Mouse (Mus musculus): ENCODE data around the gene Gm20662.

Gene Gm20662

GRCm38 (mm10) chr9:107996049-107996448 lies at the start of gene Gm20662:
TSS of gene Gm20662 (plus strand) at chr9:107996349.
- in situ Hi-C loops (cut with MboI, MseI), result no loop called here

GRCm38 (mm10) chr9:107947241-107948194 lies 48.6 kb upstream of the Gm20662 start:
- in situ Hi-C loops (cut with MboI, MseI), result no loop called here

- in situ Hi-C loops (cut with MboI, MseI), result no loop called here
Measured at GRCm38 (mm10) chr9:107949184-107949921, 46.8 kb upstream of the Gm20662 start.

- in situ Hi-C loops (cut with MboI, MseI), result no loop called here
Measured at GRCm38 (mm10) chr9:107949922-107950235, 46.3 kb upstream of the Gm20662 start, which contains the start of gene Traip. TSS of gene Traip (plus strand) at chr9:107950136.

- in situ Hi-C loops (cut with MboI, MseI), result no loop called here
Measured at GRCm38 (mm10) chr9:107950460-107951355, 45.4 kb upstream of the Gm20662 start.

- in situ Hi-C loops (cut with MboI, MseI), result no loop called here
Measured at GRCm38 (mm10) chr9:107955613-107956289, 40.4 kb upstream of the Gm20662 start.

GRCm38 (mm10) chr9:107957141-107957540 lies 39.0 kb upstream of the Gm20662 start:
- in situ Hi-C loops (cut with MboI, MseI), result no loop called here

GRCm38 (mm10) chr9:107959896-107960295 lies 36.3 kb upstream of the Gm20662 start:
- in situ Hi-C loops (cut with MboI, MseI), result no loop called here

GRCm38 (mm10) chr9:107960928-107961327 lies 35.2 kb upstream of the Gm20662 start:
- in situ Hi-C loops (cut with MboI, MseI), result no loop called here

GRCm38 (mm10) chr9:107961351-107961762 lies 34.8 kb upstream of the Gm20662 start:
- in situ Hi-C loops (cut with MboI, MseI), result no loop called here

GRCm38 (mm10) chr9:107961881-107962280 lies 34.3 kb upstream of the Gm20662 start:
- in situ Hi-C loops (cut with MboI, MseI), result no loop called here

- in situ Hi-C loops (cut with MboI, MseI), result no loop called here
Measured at GRCm38 (mm10) chr9:107962916-107963315, 33.2 kb upstream of the Gm20662 start.

GRCm38 (mm10) chr9:107963700-107964099 lies 32.4 kb upstream of the Gm20662 start:
- in situ Hi-C loops (cut with MboI, MseI), result no loop called here

- in situ Hi-C loops (cut with MboI, MseI), result loop anchor here (5.0 kb wide), 1 partner anchor 93 kb away; no protein-coding TSS in a partner anchor
Measured at GRCm38 (mm10) chr9:107964681-107965080, 31.5 kb upstream of the Gm20662 start.

GRCm38 (mm10) chr9:107966676-107967075 lies 29.5 kb upstream of the Gm20662 start:
- in situ Hi-C loops (cut with MboI, MseI), result loop anchor here (5.0 kb wide), 1 partner anchor 91 kb away; no protein-coding TSS in a partner anchor

- in situ Hi-C loops (cut with MboI, MseI), result loop anchor here (5.0 kb wide), 1 partner anchor 90 kb away; no protein-coding TSS in a partner anchor
Measured at GRCm38 (mm10) chr9:107967437-107967836, 28.7 kb upstream of the Gm20662 start.

GRCm38 (mm10) chr9:107968531-107968930 lies 27.6 kb upstream of the Gm20662 start:
- in situ Hi-C loops (cut with MboI, MseI), result loop anchor here (5.0 kb wide), 1 partner anchor 89 kb away; no protein-coding TSS in a partner anchor

GRCm38 (mm10) chr9:107970311-107970710 lies 25.8 kb upstream of the Gm20662 start:
- in situ Hi-C loops (cut with MboI, MseI), result no loop called here

GRCm38 (mm10) chr9:107971690-107972541 lies 24.2 kb upstream of the Gm20662 start:
- in situ Hi-C loops (cut with MboI, MseI), result no loop called here

Data from T-helper 2 cell (primary cell).